Mouse (Mus musculus) ES-E14 (cell line): ENCODE measurements around the gene Pbld1. TPM values are rescaled to one million over a fixed set of nuclear protein-coding genes. Genes with fewer than 3 reads are reported as not detected.

Experiments
- DNase-seq: peaks from one replicate; pipeline ENCODE4 v3.0.0-alpha.2; 2013; ENCODE audit warnings: low read depth, low spot score
- H3K27ac ChIP-seq: 2 replicates; pipeline ENCODE4 v1.5.1; 2012; ENCODE audit warnings: low read depth, mild to moderate bottlenecking, low read length, moderate library complexity, mixed read lengths; ENCODE audit not compliant: poor library complexity, insufficient read depth, severe bottlenecking
- H3K36me3 ChIP-seq: 2 replicates; pipeline ENCODE4 v1.6.1; 2012; ENCODE audit warnings: mild to moderate bottlenecking, low read length, moderate library complexity, mixed read lengths; ENCODE audit not compliant: control insufficient read depth, poor library complexity, insufficient read depth, severe bottlenecking
- H3K4me1 ChIP-seq, 2 experiments: fragments of 150-350 bp in 1 of 2; sonication (generic) in 1 of 2; 2 replicates each; pipeline ENCODE4 v1.6.1; 2012; ENCODE audit warnings: low read length in 2 of 2, mild to moderate bottlenecking in 1 of 2, mixed read lengths in 1 of 2; ENCODE audit not compliant: control insufficient read depth in 2 of 2, insufficient read depth in 2 of 2, poor library complexity in 1 of 2
- H3K4me3 ChIP-seq, 2 experiments: fragments of 150-350 bp in 1 of 2; sonication (generic) in 1 of 2; 2 replicates each; pipeline ENCODE4 v1.5.1; 2012; ENCODE audit warnings: low read length in 2 of 2, low read depth in 1 of 2, mild to moderate bottlenecking in 1 of 2, mixed read lengths in 1 of 2; ENCODE audit not compliant: insufficient read depth in 1 of 2, poor library complexity in 1 of 2, severe bottlenecking in 1 of 2
- H3K9ac ChIP-seq: 2 replicates; pipeline ENCODE4 v1.6.1; 2012; ENCODE audit warnings: low read depth, mild to moderate bottlenecking, low read length, mixed read lengths; ENCODE audit not compliant: poor library complexity, insufficient read depth, severe bottlenecking
- H3K9me3 ChIP-seq: fragments of 150-350 bp; sonication (generic); 2 replicates; pipeline ENCODE4 v1.6.1; 2012; ENCODE audit warnings: low read depth, mild to moderate bottlenecking, low read length; ENCODE audit not compliant: control insufficient read depth, insufficient read depth
- CHD2 ChIP-seq: IDR thresholded peaks from 2 replicates; pipeline ENCODE4 v1.6.1; 2014; ENCODE audit warnings: mild to moderate bottlenecking, low read depth, low read length, inconsistent platforms
- HCFC1 ChIP-seq: IDR thresholded peaks from 2 replicates; pipeline ENCODE4 v1.6.1; 2012; ENCODE audit warnings: low read length, inconsistent platforms, borderline replicate concordance; ENCODE audit not compliant: insufficient read depth
- MAFK ChIP-seq: IDR thresholded peaks from 2 replicates; pipeline ENCODE4 v1.6.1; 2014; ENCODE audit warnings: mild to moderate bottlenecking, low read depth, low read length, inconsistent platforms; ENCODE audit not compliant: insufficient read depth
- ZC3H11A ChIP-seq: IDR thresholded peaks from 2 replicates; pipeline ENCODE4 v1.6.1; 2012; ENCODE audit warnings: low read depth, mild to moderate bottlenecking, inconsistent platforms, low read length, borderline replicate concordance
- ZNF384 ChIP-seq: IDR thresholded peaks from 2 replicates; pipeline ENCODE4 v1.6.1; 2012; ENCODE audit warnings: low read depth, low read length, inconsistent platforms
- in situ Hi-C, 2 experiments: fragments of 600-800 bp; cut with MboI; formaldehyde crosslinking; loops; one replicate each; pipeline ENCODE4 v1.15.1; 2025; ENCODE audit warnings: low sequenced_read_pairs in 2 of 2, inconsistent platforms in 1 of 2; ENCODE audit not compliant: unreplicated experiment in 2 of 2
- total RNA-seq: library from RNA; depleted of rRNA; stranded (reverse); fragments of 300-350 nt; gene quantifications from 2 replicates; pipeline ENCODE4 v1.2.3, GENCODE M21; 2012

The Pbld1 gene
- total RNA-seq, 1 experiment, result 3.6 TPM

GRCm38 (mm10) chr10:63091915-63092314, 32.0 kb downstream of the Pbld1 start:
- H3K4me1 ChIP-seq, result peaks cover 4 to 6% of the 10 kb centered on the region in 2 experiments; a peak in 3 of 4 replicates
- no peak overlapping the region for H3K4me3 ChIP-seq
- no peaks in the 10 kb centered on the region for H3K36me3 ChIP-seq
- no peaks in the 10 kb centered on the region for H3K9me3 ChIP-seq
- no peak overlapping the region for H3K9ac ChIP-seq
- TF ChIP-seq HCFC1, result no peak
- no peak for TF ChIP-seq MAFK
- no peak for TF ChIP-seq CHD2
- no peak for TF ChIP-seq ZC3H11A
- TF ChIP-seq ZNF384, result no peak
- in situ Hi-C loops, result no loop called here
- H3K27ac ChIP-seq, result no peak overlapping the region
- DNase-seq, result no peak

- Histone ChIP-seq H3K9ac (no peak overlapping the region), H3K36me3 (no peaks in the 10 kb centered on the region), H3K4me3 (no peak overlapping the region), H3K9me3 (no peaks in the 10 kb centered on the region), H3K4me1 (peaks cover 4 to 6% of the 10 kb centered on the region in 2 experiments; a peak in 3 of 4 replicates), H3K27ac (no peak overlapping the region)
- DNase-seq, result no peak
- in situ Hi-C loops, result no loop called here
- no peak for TF ChIP-seq ZC3H11A
Measured at GRCm38 (mm10) chr10:63092616-63093550, 32.9 kb downstream of the Pbld1 start.

GRCm38 (mm10) chr10:63096757-63097156, 36.8 kb downstream of the Pbld1 start:
- H3K4me1 ChIP-seq, result no peaks in the 10 kb centered on the region
- no peak for DNase-seq
- in situ Hi-C loops, result no loop called here
- no peaks in the 10 kb centered on the region for H3K9me3 ChIP-seq
- H3K9ac ChIP-seq, result no peak overlapping the region
- no peak overlapping the region for H3K27ac ChIP-seq
- no peak for TF ChIP-seq CHD2
- no peak for TF ChIP-seq HCFC1
- TF ChIP-seq ZC3H11A, result no peak
- no peak for TF ChIP-seq MAFK
- no peak for TF ChIP-seq ZNF384
- no peak overlapping the region for H3K4me3 ChIP-seq
- no peaks in the 10 kb centered on the region for H3K36me3 ChIP-seq

GRCm38 (mm10) chr10:63098191-63098590, 38.2 kb downstream of the Pbld1 start:
- no peak for DNase-seq
- Histone ChIP-seq H3K36me3 (no peaks in the 10 kb centered on the region), H3K4me1 (no peaks in the 10 kb centered on the region), H3K9me3 (peaks cover 8% of the 10 kb centered on the region), H3K9ac (no peak overlapping the region), H3K4me3 (no peak overlapping the region), H3K27ac (no peak overlapping the region)
- in situ Hi-C loops, result no loop called here
- TF ChIP-seq CHD2, result no peak
- no peak for TF ChIP-seq HCFC1
- no peak for TF ChIP-seq ZNF384
- TF ChIP-seq MAFK, result no peak
- no peak for TF ChIP-seq ZC3H11A
